Mouse (Mus musculus) cerebellum, adult 2 months (tissue): ENCODE results near the gene Cdh23.

Experiments used
- CTCF ChIP-seq: fragments of 200-500 bp; IDR thresholded peaks from 2 replicates; pipeline ENCODE4 v1.5.1; 2011; ENCODE audit warnings: low read depth, mild to moderate bottlenecking, control low read depth, low read length, moderate library complexity, borderline replicate concordance; ENCODE audit not compliant: insufficient read depth
- POLR2A ChIP-seq: fragments of 200-500 bp; IDR thresholded peaks from 2 replicates; pipeline ENCODE4 v1.6.1; 2011; ENCODE audit warnings: low read length, control low read depth, borderline replicate concordance; ENCODE audit not compliant: insufficient read depth

DNA sequence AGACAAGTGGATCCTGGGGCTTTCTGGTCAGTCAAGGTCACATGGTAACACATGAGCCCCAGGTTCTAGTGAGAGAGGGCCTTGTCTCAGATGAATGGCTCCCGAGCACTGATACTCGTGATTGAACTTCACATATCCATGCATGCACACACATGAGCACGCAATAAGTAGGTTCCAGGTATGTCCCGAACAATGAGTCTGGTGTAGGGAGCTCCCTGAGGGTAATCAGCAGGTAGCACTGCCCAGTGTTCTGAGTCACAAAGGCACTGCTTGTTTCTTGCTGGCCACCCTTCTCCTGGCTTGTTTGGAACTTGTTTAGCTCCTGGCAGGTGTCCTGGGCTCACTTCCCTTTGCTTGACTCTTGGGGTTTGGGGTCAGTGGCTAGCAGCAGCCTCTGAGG, 409.1 kb downstream of the Cdh23 start:
- no peak for TF ChIP-seq POLR2A
- TF ChIP-seq CTCF, result no peak
